Mouse (Mus musculus): ENCODE measurements around the gene Cd68. TPM values are rescaled to one million over a fixed set of nuclear protein-coding genes. Genes with fewer than 3 reads are reported as not detected.
A peak's percentile ranks its signal among the peaks of the same experiment; 100 is the strongest.
"Not testable (repeated sequence)": the region's sequence is repeated elsewhere in the genome, so short reads cannot be mapped to it uniquely, and the experiment has no call there.

Gene Cd68
- polyA plus RNA-seq, 1 experiment from 2014 or later = 35.4 TPM

GRCm38 (mm10) chr11:69654760-69655159 is 11.2 kb downstream of the Cd68 start:
- Histone ChIP-seq H3K27me3 (ENCODE audit: control insufficient read depth, insufficient read depth, low read depth, low read length) (no peaks in the 10 kb centered on the region), H3K4me2 (ENCODE audit: low read depth, low read length) (no peak overlapping the region), H3K27ac (ENCODE audit: low read length) (0 out of 2 replicates have a peak overlapping the region, but pooled peaks have one; percentile 8), H3K36me3 (ENCODE audit: control insufficient read depth, insufficient read depth) (peaks cover 35% of the 10 kb centered on the region), H3K9ac (ENCODE audit: low read depth, low read length) (no peak overlapping the region), H3K4me1 (ENCODE audit: control insufficient read depth, low read depth, low read length) (peaks cover 21% of the 10 kb centered on the region), H3K4me3 (ENCODE audit: low read depth, low read length) (no peak overlapping the region), H3K9me3 (replicated peaks; ENCODE audit: control insufficient read depth, low read length) (no peaks in the 10 kb centered on the region)
- no peak for ATAC-seq (ENCODE audit: low read depth)
- WGBS (ENCODE audit: insufficient replicate concordance) = 37% methylated on average over 9 of the region's 9 CpGs

- peaks cover 21% of the 10 kb centered on the region for H3K4me1 ChIP-seq (ENCODE audit: control insufficient read depth, low read depth, low read length)
- WGBS (ENCODE audit: insufficient replicate concordance) = 76% methylated on average over 5 of the region's 5 CpGs
- H3K27ac ChIP-seq (ENCODE audit: low read length) = no peak overlapping the region
- H3K36me3 ChIP-seq (ENCODE audit: control insufficient read depth, insufficient read depth) = peaks cover 42% of the 10 kb centered on the region
- H3K27me3 ChIP-seq (ENCODE audit: control insufficient read depth, insufficient read depth, low read depth, low read length) = no peaks in the 10 kb centered on the region
- H3K4me2 ChIP-seq (ENCODE audit: low read depth, low read length) = no peak overlapping the region
- no peak overlapping the region for H3K9ac ChIP-seq (ENCODE audit: low read depth, low read length)
- no peak for ATAC-seq (ENCODE audit: low read depth)
- H3K4me3 ChIP-seq (ENCODE audit: low read depth, low read length) = no peak overlapping the region
- H3K9me3 ChIP-seq (replicated peaks; ENCODE audit: control insufficient read depth, low read length) = no peaks in the 10 kb centered on the region
These were observed 12.6 kb downstream of the Cd68 start for GRCm38 (mm10) chr11:69653399-69653798.

GRCm38 (mm10) chr11:69645860-69646259 is 20.1 kb downstream of the Cd68 start:
- Histone ChIP-seq H3K9me3 (replicated peaks; ENCODE audit: control insufficient read depth, low read length) (no peaks in the 10 kb centered on the region), H3K27me3 (ENCODE audit: control insufficient read depth, insufficient read depth, low read depth, low read length) (no peaks in the 10 kb centered on the region), H3K9ac (ENCODE audit: low read depth, low read length) (no peak overlapping the region), H3K4me3 (ENCODE audit: low read depth, low read length) (no peak overlapping the region), H3K36me3 (ENCODE audit: control insufficient read depth, insufficient read depth) (peaks cover 71% of the 10 kb centered on the region), H3K27ac (ENCODE audit: low read length) (no peak overlapping the region), H3K4me2 (ENCODE audit: low read depth, low read length) (no peak overlapping the region), H3K4me1 (ENCODE audit: control insufficient read depth, low read depth, low read length) (no peaks in the 10 kb centered on the region)
- 74% methylated on average over 5 of the region's 5 CpGs for WGBS (ENCODE audit: insufficient replicate concordance)
- ATAC-seq (ENCODE audit: low read depth) = peak; percentile 70

GRCm38 (mm10) chr11:69635471-69635870 is 30.5 kb downstream of the Cd68 start:
- H3K27ac ChIP-seq (ENCODE audit: low read length) = no peak overlapping the region
- ATAC-seq (ENCODE audit: low read depth) = no peak
- peaks cover 27% of the 10 kb centered on the region for H3K4me1 ChIP-seq (ENCODE audit: control insufficient read depth, low read depth, low read length)
- no peak overlapping the region for H3K9ac ChIP-seq (ENCODE audit: low read depth, low read length)
- H3K36me3 ChIP-seq (ENCODE audit: control insufficient read depth, insufficient read depth) = peaks cover 5% of the 10 kb centered on the region
- no peak overlapping the region for H3K4me2 ChIP-seq (ENCODE audit: low read depth, low read length)
- no peak overlapping the region for H3K4me3 ChIP-seq (ENCODE audit: low read depth, low read length)
- H3K9me3 ChIP-seq (replicated peaks; ENCODE audit: control insufficient read depth, low read length) = no peaks in the 10 kb centered on the region
- H3K27me3 ChIP-seq (ENCODE audit: control insufficient read depth, insufficient read depth, low read depth, low read length) = no peaks in the 10 kb centered on the region
- WGBS (ENCODE audit: insufficient replicate concordance) = 77% methylated on average over 3 of the region's 3 CpGs

GRCm38 (mm10) chr11:69633128-69633866 is 32.7 kb downstream of the Cd68 start:
- peak overlapping the region; percentile 98 for H3K9ac ChIP-seq (ENCODE audit: low read depth, low read length)
- no peaks in the 10 kb centered on the region for H3K36me3 ChIP-seq (ENCODE audit: control insufficient read depth, insufficient read depth)
- H3K4me3 ChIP-seq (ENCODE audit: low read depth, low read length) = peak overlapping the region; percentile 94
- peak overlapping the region; percentile 95 for H3K27ac ChIP-seq (ENCODE audit: low read length)
- H3K9me3 ChIP-seq (replicated peaks; ENCODE audit: control insufficient read depth, low read length) = no peaks in the 10 kb centered on the region
- WGBS (ENCODE audit: insufficient replicate concordance) = under 1% methylated on average over 38 of the region's 50 CpGs
- peak overlapping the region; percentile 86 for H3K4me2 ChIP-seq (ENCODE audit: low read depth, low read length)
- ATAC-seq (ENCODE audit: low read depth) = peak; percentile 51
- H3K27me3 ChIP-seq (ENCODE audit: control insufficient read depth, insufficient read depth, low read depth, low read length) = no peaks in the 10 kb centered on the region
- H3K4me1 ChIP-seq (ENCODE audit: control insufficient read depth, low read depth, low read length) = peaks cover 27% of the 10 kb centered on the region

- under 1% methylated on average over 46 of the region's 56 CpGs for WGBS (ENCODE audit: insufficient replicate concordance)
These were observed 33.5 kb downstream of the Cd68 start, which contains the start of gene Fxr2 for GRCm38 (mm10) chr11:69632284-69633089. Gene Fxr2 (plus strand): TSS chr11:69632990.

GRCm38 (mm10) chr11:69629802-69630201 is 36.2 kb downstream of the Cd68 start:
- Histone ChIP-seq H3K4me1 (ENCODE audit: control insufficient read depth, low read depth, low read length) (peaks cover 17% of the 10 kb centered on the region), H3K27me3 (ENCODE audit: control insufficient read depth, insufficient read depth, low read depth, low read length) (no peaks in the 10 kb centered on the region), H3K27ac (ENCODE audit: low read length) (no peak overlapping the region), H3K9ac (ENCODE audit: low read depth, low read length) (no peak overlapping the region), H3K36me3 (ENCODE audit: control insufficient read depth, insufficient read depth) (no peaks in the 10 kb centered on the region), H3K9me3 (replicated peaks; ENCODE audit: control insufficient read depth, low read length) (no peaks in the 10 kb centered on the region), H3K4me2 (ENCODE audit: low read depth, low read length) (no peak overlapping the region), H3K4me3 (ENCODE audit: low read depth, low read length) (no peak overlapping the region)
- WGBS (ENCODE audit: insufficient replicate concordance) = 48% methylated on average over 1 of the region's 1 CpGs
- no peak for ATAC-seq (ENCODE audit: low read depth)

More at GRCm38 (mm10) chr11:69632284-69633089, 33.5 kb downstream of the Cd68 start, which contains the start of gene Fxr2:
- Histone ChIP-seq H3K36me3 (ENCODE audit: control insufficient read depth, insufficient read depth) (no peaks in the 10 kb centered on the region), H3K9me3 (replicated peaks; ENCODE audit: control insufficient read depth, low read length) (no peaks in the 10 kb centered on the region), H3K27me3 (ENCODE audit: control insufficient read depth, insufficient read depth, low read depth, low read length) (no peaks in the 10 kb centered on the region), H3K4me3 (ENCODE audit: low read depth, low read length) (peak within 1 kb of the TSS; percentile 94), H3K9ac (ENCODE audit: low read depth, low read length) (peak within 1 kb of the TSS; percentile 98), H3K4me1 (ENCODE audit: control insufficient read depth, low read depth, low read length) (peaks cover 27% of the 10 kb centered on the region), H3K4me2 (ENCODE audit: low read depth, low read length) (peak within 1 kb of the TSS; percentile 86), H3K27ac (ENCODE audit: low read length) (peak within 1 kb of the TSS; percentile 95)
- peak; percentile 95 for ATAC-seq (ENCODE audit: low read depth)

GRCm38 (mm10) chr11:69628286-69628685 is 37.7 kb downstream of the Cd68 start:
- no peak overlapping the region for H3K27ac ChIP-seq (ENCODE audit: low read length)
- no peak for ATAC-seq (ENCODE audit: low read depth)
- H3K27me3 ChIP-seq (ENCODE audit: control insufficient read depth, insufficient read depth, low read depth, low read length) = no peaks in the 10 kb centered on the region
- peaks cover 5% of the 10 kb centered on the region for H3K4me1 ChIP-seq (ENCODE audit: control insufficient read depth, low read depth, low read length)
- no peaks in the 10 kb centered on the region for H3K9me3 ChIP-seq (replicated peaks; ENCODE audit: control insufficient read depth, low read length)
- no peak overlapping the region for H3K4me3 ChIP-seq (ENCODE audit: low read depth, low read length)
- no peak overlapping the region for H3K9ac ChIP-seq (ENCODE audit: low read depth, low read length)
- 32% methylated on average over 6 of the region's 6 CpGs for WGBS (ENCODE audit: insufficient replicate concordance)
- H3K4me2 ChIP-seq (ENCODE audit: low read depth, low read length) = no peak overlapping the region
- H3K36me3 ChIP-seq (ENCODE audit: control insufficient read depth, insufficient read depth) = no peaks in the 10 kb centered on the region

GRCm38 (mm10) chr11:69624339-69624738 is 41.6 kb downstream of the Cd68 start:
- not testable (repeated sequence) for ATAC-seq (ENCODE audit: low read depth)
- 63% methylated on average over 2 of the region's 2 CpGs for WGBS (ENCODE audit: insufficient replicate concordance)

More at GRCm38 (mm10) chr11:69624339-69624738, 41.6 kb downstream of the Cd68 start:
- H3K9me3 ChIP-seq (replicated peaks; ENCODE audit: control insufficient read depth, low read length); H3K4me3 ChIP-seq (ENCODE audit: low read depth, low read length); H3K36me3 ChIP-seq (ENCODE audit: control insufficient read depth, insufficient read depth); H3K4me2 ChIP-seq (ENCODE audit: low read depth, low read length); H3K27ac ChIP-seq (ENCODE audit: low read length); H3K27me3 ChIP-seq (ENCODE audit: control insufficient read depth, insufficient read depth, low read depth, low read length); H3K9ac ChIP-seq (ENCODE audit: low read depth, low read length): not testable (repeated sequence)
- peaks cover 27% of the 10 kb centered on the region for H3K4me1 ChIP-seq (ENCODE audit: control insufficient read depth, low read depth, low read length)
